Comparison of ENCODE assay signal across 29 mouse cellular contexts in the genomic region with DNA sequence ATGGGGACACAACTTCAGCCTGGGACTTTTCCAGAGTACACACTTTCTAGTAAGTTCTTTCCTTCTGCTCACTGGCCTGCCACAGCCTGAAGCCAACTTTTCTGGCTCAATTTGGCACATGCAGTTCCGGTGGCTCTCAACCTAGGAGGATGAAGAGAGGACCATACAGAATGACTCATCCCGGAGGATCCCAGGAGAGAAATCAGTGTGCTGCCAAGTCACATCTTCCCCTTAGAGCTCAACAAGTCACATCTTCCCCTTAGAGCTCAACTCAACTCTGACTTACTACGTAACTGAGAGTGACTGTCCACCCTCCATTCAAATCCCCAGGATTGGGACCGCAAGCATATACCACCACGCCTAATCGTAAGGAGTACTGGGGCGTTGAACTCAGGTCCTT. TPM values are rescaled to one million over a fixed set of nuclear protein-coding genes. Genes with fewer than 3 reads are reported as not detected.
DNase-seq lines count a peak whose midpoint lies in the region; ATAC-seq and TF ChIP-seq lines count a peak whose summit lies in the region.
"Had no signal": no experiment of that assay in that cellular context is flagged by ENCODE, and none has a peak within 500 bp of the region (broad histone marks: within the 10 kb centered on the region; RNA-seq: fewer than 3 reads in every experiment).

No protein-coding gene starts in this region.

- 85% methylated on average over 7 of the region's 7 CpGs for WGBS in liver, embryonic 14.5 days (ENCODE audit: insufficient replicate concordance)
- 96% methylated on average over 7 of the region's 7 CpGs for WGBS in hindbrain, embryonic 12.5 days

- peak overlapping the region; percentile 14; the same call in 1 of the 2 replicates for H3K4me2 ChIP-seq in liver, embryonic 14.5 days (ENCODE audit: low read depth)
- no peak overlapping the region for H3K4me2 ChIP-seq in hindbrain, embryonic 12.5 days (replicated peaks)
- H3K4me2 ChIP-seq: embryonic facial prominence, embryonic 15.5 days; forebrain, embryonic 13.5 days; heart, embryonic 13.5 days; intestine, embryonic 15.5 days; limb, embryonic 15.5 days; lung, embryonic 14.5 days; stomach, embryonic 15.5 days had no signal

- peak overlapping the region; percentile 97 for H3K27ac ChIP-seq in liver, embryonic 14.5 days
- H3K27ac ChIP-seq in hindbrain, embryonic 12.5 days: no peak overlapping the region
- H3K27ac ChIP-seq: embryonic facial prominence, embryonic 10.5 days; forebrain, embryonic 13.5 days; heart, embryonic 13.5 days; hindbrain, embryonic 10.5 days; hindbrain, postnatal 0 days; intestine, embryonic 15.5 days; limb, embryonic 10.5 days; limb, embryonic 15.5 days; stomach, embryonic 15.5 days had no signal

- no peaks in the 10 kb centered on the region; the same call in 1 of the 2 replicates for H3K36me3 ChIP-seq in liver, embryonic 14.5 days (replicated peaks; ENCODE audit: control insufficient read depth, insufficient read depth, low read depth)
- no peaks in the 10 kb centered on the region for H3K36me3 ChIP-seq in hindbrain, embryonic 12.5 days
- H3K36me3 ChIP-seq: embryonic facial prominence, embryonic 10.5 days; embryonic facial prominence, embryonic 15.5 days; heart, embryonic 13.5 days; hindbrain, embryonic 10.5 days; intestine, embryonic 15.5 days; limb, embryonic 10.5 days; limb, embryonic 15.5 days; stomach, embryonic 15.5 days had no signal

- no peak for ATAC-seq in liver, embryonic 14.5 days (ENCODE audit: insufficient read depth)
- ATAC-seq in megakaryocyte progenitor cell, adult 5-6 weeks (replicated peaks; ENCODE audit: poor library complexity): no peak
- no peak for ATAC-seq in hindbrain, embryonic 12.5 days (ENCODE audit: low FRiP score)
- ATAC-seq: forebrain, embryonic 13.5 days; hindbrain, postnatal 0 days; intestine, embryonic 15.5 days had no signal

- H3K4me3 ChIP-seq in liver, embryonic 14.5 days (ENCODE audit: insufficient read depth in 1 of 2, low read depth in 2 of 2, low read length in 2 of 2): no peak overlapping the region
- H3K4me3 ChIP-seq in hindbrain, embryonic 12.5 days: no peak overlapping the region
- H3K4me3 ChIP-seq: embryonic facial prominence, embryonic 10.5 days; embryonic facial prominence, embryonic 15.5 days; forebrain, embryonic 13.5 days; heart, embryonic 13.5 days; hindbrain, embryonic 10.5 days; intestine, embryonic 15.5 days; limb, embryonic 10.5 days; limb, embryonic 15.5 days; stomach, embryonic 15.5 days had no signal

- TF ChIP-seq EP300 in liver, embryonic 14.5 days (IDR thresholded peaks at IDR 0.05; ENCODE audit: low read depth): no peak

- TF ChIP-seq CTCF in liver, embryonic 14.5 days (IDR thresholded peaks at IDR 0.05; ENCODE audit: low read depth): no peak

- H3K9me3 ChIP-seq in liver, embryonic 14.5 days (ENCODE audit: control insufficient read depth, low read length): no peaks in the 10 kb centered on the region
- H3K9me3 ChIP-seq in hindbrain, embryonic 12.5 days (replicated peaks): no peaks in the 10 kb centered on the region
- H3K9me3 ChIP-seq: embryonic facial prominence, embryonic 10.5 days; embryonic facial prominence, embryonic 15.5 days; forebrain, embryonic 13.5 days; heart, embryonic 13.5 days; hindbrain, embryonic 10.5 days; intestine, embryonic 15.5 days; limb, embryonic 10.5 days; limb, embryonic 15.5 days; stomach, embryonic 15.5 days had no signal

- no peaks in the 10 kb centered on the region for H3K27me3 ChIP-seq in liver, embryonic 14.5 days (ENCODE audit: control insufficient read depth, insufficient read depth, low read length)
- H3K27me3 ChIP-seq in hindbrain, embryonic 12.5 days: no peaks in the 10 kb centered on the region
- H3K27me3 ChIP-seq: CH12.LX; embryonic facial prominence, embryonic 15.5 days; forebrain, embryonic 13.5 days; heart, embryonic 13.5 days; intestine, embryonic 15.5 days; limb, embryonic 15.5 days; stomach, embryonic 15.5 days had no signal

- H3K9ac ChIP-seq in liver, embryonic 14.5 days (replicated peaks): no peak overlapping the region; the same call in 1 of the 2 replicates
- H3K9ac ChIP-seq in hindbrain, embryonic 12.5 days: no peak overlapping the region
- H3K9ac ChIP-seq: embryonic facial prominence, embryonic 15.5 days; forebrain, embryonic 13.5 days; heart, embryonic 13.5 days; intestine, embryonic 15.5 days; limb, embryonic 15.5 days; lung, embryonic 14.5 days; stomach, embryonic 15.5 days had no signal

- peaks cover 78 to 79% of the 10 kb centered on the region in 2 experiments for H3K4me1 ChIP-seq in liver, embryonic 14.5 days (replicated peaks; ENCODE audit: control insufficient read depth in 2 of 2, insufficient read depth in 2 of 2, low read length in 1 of 2)
- no peaks in the 10 kb centered on the region for H3K4me1 ChIP-seq in hindbrain, embryonic 12.5 days
- H3K4me1 ChIP-seq: forebrain, embryonic 13.5 days had no signal

- DNase-seq in heart, adult 11 months: peak; percentile 88
- DNase-seq in heart, postnatal 36 days: no peak
- peak; percentile 55 for DNase-seq in 3134 (ENCODE audit: extremely low read depth, insufficient read length, low spot score)
- DNase-seq in adipocyte (ENCODE audit: low spot score): peak; percentile 41
- no peak for DNase-seq in liver, embryonic 14.5 days (ENCODE audit: low read depth in 3 of 3, low spot score in 3 of 3)
- DNase-seq in embryo, embryonic 9.5 days (ENCODE audit: extremely low spot score): no peak
- DNase-seq: adrenal gland, postnatal 10 days; cerebellum, adult 11-12 months; cerebellum, postnatal 14 days; gastrocnemius, postnatal 14 days; heart, postnatal 10 days; kidney, postnatal 10 days; layer of hippocampus, postnatal 36 days; lung, embryonic 14.5 days; lung, postnatal 14 days; midbrain, embryonic 14.5 days had no signal

- intact Hi-C loops in heart, postnatal 36 days (cut with DNase I): loop anchor here (2.0 kb wide), 1 partner anchor 19 kb away; no protein-coding TSS in a partner anchor

RNA-seq across cellular contexts. Expression of gene Emilin2, which starts 24.2 kb away (rescaled TPM):
- 10 to 100 TPM; 53.7 to 67.6 TPM for total RNA-seq in heart, postnatal 36 days (2021)
- 13.2 and 17.3 TPM in 2 replicates for polyA plus RNA-seq in liver, embryonic 14.5 days (2012; rRNA removed)
- polyA plus RNA-seq in liver, embryonic 14.5 days (2014; fragmentation: Nextera tagmentation; extraction: Ambion mirVana): 24.1 and 27.5 TPM in 2 replicates
- 14.6 and 16.3 TPM in 2 replicates for total RNA-seq in megakaryocyte progenitor cell, adult 5-6 weeks (2015)
- 20.0 and 23.5 TPM in 2 replicates for total RNA-seq in megakaryocyte progenitor cell, adult 5-6 weeks (2017)
- 9.5 and 9.6 TPM in 2 replicates for polyA plus RNA-seq in hindbrain, embryonic 12.5 days (2016; fragmentation: Nextera tagmentation; extraction: Ambion mirVana)

Comparison
In these comparisons a context has a peak if more than half of its experiments do, and no peak if none do; other contexts are left out.
1. DNase-seq: peak in heart, adult 11 months (single experiment), 3134 (single experiment) and adipocyte (single experiment); none in heart, postnatal 36 days (0 of 2), liver, embryonic 14.5 days (0 of 3) and embryo, embryonic 9.5 days (single experiment).